Mouse (Mus musculus): ENCODE data around the gene Anxa2. TPM values are rescaled to one million over a fixed set of nuclear protein-coding genes. Genes with fewer than 3 reads are reported as not detected.

Anxa2 gene
- total RNA-seq, 2 experiments from 2014 or later: 74.2 to 98.2 TPM

DNA sequence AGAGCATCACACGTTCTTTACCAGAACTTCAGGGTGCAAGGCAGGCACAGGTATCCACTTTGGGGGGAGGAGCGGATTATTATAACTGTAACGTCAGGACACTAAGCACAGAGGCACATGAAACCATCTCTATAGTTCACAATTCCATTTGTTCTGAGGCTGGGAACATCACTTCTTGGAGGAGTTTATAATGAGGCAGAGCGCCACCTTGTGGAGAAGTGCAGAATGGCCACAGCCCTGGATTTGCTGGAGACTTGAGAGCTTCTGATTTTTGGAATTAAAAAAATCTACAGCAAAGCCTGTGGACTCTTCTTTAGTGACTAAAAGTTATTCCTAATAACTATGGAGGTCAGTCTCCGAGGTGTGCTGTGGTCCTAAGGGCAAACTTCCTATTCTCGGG lies 49.1 kb downstream of the Anxa2 start:
- peak; percentile 66 to 80 for DNase-seq
- intact Hi-C loops (cut with DNase I): loop anchor here (5.0 kb wide), 1 partner anchor 145 kb away; no protein-coding TSS in a partner anchor

DNA sequence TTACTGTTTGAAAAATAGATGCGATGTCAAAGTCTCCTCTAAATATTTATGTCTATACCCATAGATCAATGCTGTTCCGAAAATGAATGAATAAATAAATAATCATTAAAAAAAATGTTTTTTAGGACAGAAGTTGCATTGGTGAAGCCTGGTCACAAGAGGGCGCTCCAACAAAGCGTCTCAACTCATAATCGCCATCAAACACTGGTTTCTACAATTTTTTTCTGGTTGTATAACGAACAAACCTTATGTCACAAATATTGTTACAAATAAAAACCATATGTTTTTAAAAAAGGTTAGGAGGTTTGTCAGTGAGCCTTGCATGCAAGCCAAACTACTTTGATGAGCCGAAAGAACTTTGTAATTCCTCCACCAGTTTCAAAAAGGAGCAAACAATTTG lies 52.2 kb downstream of the Anxa2 start:
- DNase-seq: peak in 1 of 2 experiments; percentile 42
- intact Hi-C loops (cut with DNase I): loop anchor here (5.0 kb wide), 1 partner anchor 482 kb away; the partner anchor contains the start of gene Bnip2

DNA sequence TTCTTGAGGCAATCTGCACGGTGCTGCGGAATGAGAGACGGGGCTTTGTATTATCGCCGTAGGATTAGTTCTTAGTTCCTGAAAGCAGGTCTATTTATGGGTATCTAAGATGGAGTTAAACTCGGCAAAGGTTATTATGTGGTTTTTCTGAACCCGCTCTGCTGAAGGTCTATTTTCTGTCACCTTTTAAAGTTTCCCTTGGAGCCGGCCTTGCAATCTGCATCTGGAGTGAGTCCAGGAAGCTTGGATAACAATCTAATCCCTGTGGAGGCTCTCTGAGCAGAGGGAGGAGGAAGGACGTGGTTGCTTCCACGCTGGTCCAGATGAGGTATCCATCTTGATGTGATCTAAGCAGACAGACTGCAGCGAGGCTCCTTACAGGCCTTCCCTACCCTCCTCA lies 53.8 kb downstream of the Anxa2 start:
- intact Hi-C loops (cut with DNase I): loop anchor here (5.0 kb wide), 1 partner anchor 480 kb away; the partner anchor contains the start of gene Bnip2
- no peak for DNase-seq

DNA sequence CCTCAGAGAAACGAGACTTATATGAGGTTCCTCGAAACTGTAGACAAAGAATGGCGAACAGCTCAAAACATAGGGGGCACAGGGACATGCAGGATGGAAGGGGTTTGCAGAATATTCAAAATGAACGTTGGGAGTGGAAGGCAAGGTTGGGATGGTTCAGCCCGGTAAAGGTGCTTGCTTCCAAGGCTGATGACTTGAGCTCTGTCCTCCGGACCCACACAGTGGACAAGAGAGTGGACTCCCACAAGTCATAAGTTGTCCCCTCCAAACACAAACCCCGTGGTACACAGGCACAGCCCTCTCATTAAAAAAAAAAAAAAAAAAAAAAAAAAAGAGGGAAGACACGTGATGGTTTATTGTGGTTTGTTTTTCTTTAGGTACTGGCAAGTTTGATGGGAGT lies 54.6 kb downstream of the Anxa2 start:
- no peak for DNase-seq
- intact Hi-C loops (cut with DNase I): loop anchor here (5.0 kb wide), 1 partner anchor 479 kb away; the partner anchor contains the start of gene Bnip2

DNA sequence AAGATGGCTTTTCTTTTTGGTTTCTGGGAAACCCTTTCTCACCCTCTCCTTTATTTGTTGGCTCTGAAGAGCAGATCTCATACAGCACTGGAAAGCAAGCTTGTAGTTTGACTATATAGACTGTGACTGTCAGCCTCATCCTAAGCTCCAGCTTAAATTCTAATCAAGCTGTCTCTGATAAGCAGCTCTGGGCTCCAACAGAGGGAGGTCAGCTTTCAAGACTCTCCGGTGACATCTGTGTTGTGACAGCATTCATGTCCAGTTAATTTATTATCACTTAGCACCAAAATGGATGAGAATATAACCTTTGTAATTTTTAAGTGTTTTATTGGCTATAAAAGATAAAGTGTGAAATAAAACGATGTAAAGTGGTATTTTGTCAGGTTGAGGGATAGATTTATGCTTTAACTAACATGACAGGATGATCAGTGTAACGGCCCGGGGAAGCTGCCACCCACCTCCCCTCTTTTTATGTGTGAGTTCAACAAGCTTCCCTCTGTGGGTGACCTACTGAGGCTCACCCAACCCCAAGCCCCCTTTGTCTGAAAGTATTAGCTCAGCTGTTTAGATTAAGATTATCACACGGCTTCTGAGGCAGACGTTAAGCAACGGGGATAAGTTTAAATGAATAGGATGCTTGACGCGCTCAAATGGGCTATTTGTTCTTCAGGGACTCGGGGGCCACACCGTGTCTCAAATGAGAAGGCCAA lies 58.6 kb downstream of the Anxa2 start:
- intact Hi-C loops (cut with DNase I): no loop called here
- DNase-seq: no peak

DNA sequence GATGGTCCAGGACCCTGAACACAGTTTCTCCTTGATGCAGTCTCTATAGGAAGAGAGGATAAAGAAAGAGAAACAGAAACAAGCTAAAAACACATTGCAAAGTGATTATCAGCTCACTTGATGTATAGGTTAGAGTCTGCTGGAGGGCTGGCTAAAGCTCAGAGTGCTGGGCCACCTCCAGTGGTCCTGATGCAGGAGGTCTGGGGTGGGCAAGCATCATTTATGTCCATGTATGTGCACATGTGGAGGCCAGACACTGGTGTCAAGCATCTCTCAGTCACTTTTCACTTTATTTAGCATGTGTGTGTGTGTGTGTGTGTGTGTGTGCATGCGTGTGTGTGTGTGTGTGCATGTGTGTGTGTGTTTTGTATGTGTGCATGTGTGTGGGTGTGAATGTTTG lies 59.3 kb downstream of the Anxa2 start:
- intact Hi-C loops (cut with DNase I): no loop called here
- no peak for DNase-seq

DNA sequence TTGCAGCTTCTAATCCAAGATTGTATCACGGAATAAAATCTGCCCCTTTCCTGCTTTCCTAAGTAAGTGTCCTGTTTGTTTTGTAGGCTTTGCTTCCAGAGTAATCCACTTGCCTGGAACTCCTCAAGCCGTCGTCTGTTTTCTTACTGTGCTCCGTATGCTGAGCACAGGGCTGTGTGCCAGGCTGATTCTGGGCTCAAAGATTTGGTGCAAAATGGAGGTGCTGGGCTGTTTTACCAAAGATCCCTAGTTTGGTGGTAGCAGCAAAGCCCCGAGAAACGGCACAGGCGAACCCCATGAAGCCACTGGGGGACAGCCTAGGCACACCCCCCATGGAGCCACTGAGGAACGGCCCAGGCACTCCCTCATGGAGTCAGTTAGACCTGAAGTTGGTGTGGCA lies 60.8 kb downstream of the Anxa2 start:
- DNase-seq: no peak
- intact Hi-C loops (cut with DNase I): no loop called here

DNA sequence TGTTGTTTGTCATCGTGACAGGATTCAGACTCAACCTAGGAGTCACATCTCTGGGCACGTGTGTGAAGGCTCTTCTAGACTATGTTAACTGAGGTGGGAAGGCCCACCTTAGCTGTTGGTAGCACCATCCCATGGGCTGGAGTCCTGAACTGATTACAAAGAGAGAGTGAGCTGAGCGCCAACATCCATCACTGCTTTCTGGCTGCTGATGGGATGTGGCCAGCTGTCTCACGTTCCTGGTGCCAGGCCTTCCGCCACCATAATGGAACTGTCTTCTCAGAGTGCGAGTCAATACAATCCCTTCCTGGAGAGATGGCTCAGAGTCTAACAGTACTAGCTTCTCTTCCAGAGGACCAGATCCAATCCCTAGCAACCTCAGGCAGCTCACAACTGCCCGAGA lies 62.0 kb downstream of the Anxa2 start:
- intact Hi-C loops (cut with DNase I): no loop called here
- DNase-seq: no peak

DNA sequence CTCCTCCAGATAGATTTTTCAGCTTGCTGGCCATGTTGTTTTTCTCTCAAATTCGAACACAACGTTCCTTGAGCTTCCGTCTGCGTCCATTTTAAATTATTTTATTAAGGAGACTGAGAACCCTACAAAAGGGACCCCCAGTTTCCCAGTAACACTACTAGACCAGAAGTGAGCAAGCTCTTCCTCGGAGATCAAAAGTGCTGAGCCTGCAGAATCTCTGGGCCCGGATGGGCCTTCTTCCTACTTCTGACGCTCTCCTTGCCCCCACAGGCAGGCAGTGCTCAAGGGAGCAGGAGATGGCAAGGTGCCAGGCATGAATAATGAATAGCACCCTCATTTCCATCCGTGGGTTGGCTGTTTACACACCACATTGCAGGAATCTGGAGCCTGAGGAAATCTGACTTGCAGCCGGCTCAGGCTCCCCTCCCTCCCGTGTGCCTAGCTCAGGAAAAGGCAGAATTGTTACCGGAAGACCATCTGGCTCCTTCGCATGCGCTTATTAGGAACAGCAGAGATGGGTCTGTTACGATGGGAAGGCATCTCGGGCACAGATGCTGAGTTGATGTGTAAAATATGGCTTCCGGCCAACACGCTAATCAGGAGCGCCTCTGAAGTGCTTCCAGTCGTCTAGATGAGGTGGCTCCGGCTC lies 64.1 kb downstream of the Anxa2 start:
- intact Hi-C loops (cut with DNase I): no loop called here
- no peak for DNase-seq

Small RNA genes lying within 50 kb of the gene (microRNA-seq; reads per million reads assigned to microRNA genes)
- 2.0 to 2.2 reads per million in 2 experiments for gene Mir3109 (ENCODE audit: borderline number of aligned reads in 2 of 2)

Other genes starting within 250 kb of the Anxa2 start
- 1 to 10 TPM; 5.9 to 6.5 TPM for gene Ice2, start 55.7 kb upstream of the Anxa2 start, total RNA-seq (2021)